Mouse (Mus musculus) ES-Bruce4 (cell line): Measurements from ENCODE around the gene Sh3gl3.

Source experiments
- EP300 ChIP-seq: IDR thresholded peaks from 2 replicates; pipeline ENCODE4 v1.6.1; 2011; ENCODE audit warnings: low read depth, low read length; ENCODE audit not compliant: insufficient read depth
- POLR2A ChIP-seq: IDR thresholded peaks from one replicate; pipeline ENCODE4 v1.8.1; 2011; ENCODE audit warnings: low read length; ENCODE audit not compliant: insufficient read depth

DNA sequence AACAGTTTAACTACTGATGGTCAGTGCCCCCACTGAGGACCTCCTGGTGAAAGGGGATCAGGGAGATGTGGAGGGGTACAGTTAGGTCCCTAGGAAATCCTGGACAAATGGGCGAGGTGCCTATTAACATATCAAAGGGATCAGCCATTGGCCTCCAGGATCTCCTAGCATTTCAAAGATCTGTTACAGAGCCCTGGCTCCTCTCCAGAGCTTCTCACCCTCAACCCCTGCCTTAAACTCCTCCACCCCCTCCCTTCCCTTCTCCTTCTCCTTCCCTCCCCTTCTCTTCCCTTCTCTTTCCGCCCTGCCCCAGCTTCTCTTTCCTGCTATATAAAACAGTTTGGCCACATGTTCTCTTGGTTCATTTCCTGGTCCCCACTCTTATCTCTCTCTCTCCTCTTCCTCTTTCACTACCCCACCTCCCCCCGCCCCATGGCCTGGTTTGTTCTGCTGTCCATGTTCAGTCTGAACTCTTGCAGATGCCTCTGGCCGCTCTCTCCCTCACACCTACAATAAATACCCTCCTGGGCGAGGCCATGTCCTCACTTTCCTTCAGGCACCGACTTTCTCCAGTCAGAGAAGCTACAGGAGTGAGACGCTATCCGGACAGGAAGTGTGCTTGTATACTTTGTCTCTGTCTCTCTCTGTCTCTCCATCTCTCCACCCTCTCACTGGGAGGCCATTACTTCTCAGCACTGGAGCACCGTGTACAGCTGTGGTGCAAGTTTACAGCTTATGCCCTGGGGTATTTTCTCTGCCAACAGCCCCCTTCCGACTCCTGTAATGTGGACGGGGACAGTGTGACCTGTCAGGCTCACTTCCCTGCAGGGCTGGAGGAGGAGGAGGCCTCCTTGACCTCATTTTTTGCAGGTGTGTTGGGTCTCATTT, 60.6 kb downstream of the Sh3gl3 start:
- TF ChIP-seq POLR2A (no peak), EP300 (no peak; the same call in 1 of the 2 replicates)
